Mouse (Mus musculus) intestine, embryonic 16.5 days (tissue): ENCODE data around the gene Olfr524. TPM values are rescaled to one million over a fixed set of nuclear protein-coding genes. Genes with fewer than 3 reads are reported as not detected.

Source experiments
- ATAC-seq: fragments of 200-750 bp; cut with Nextera tagmentation; 2 replicates; pipeline ENCODE4 v1.8.0; 2017; ENCODE audit warnings: moderate TSS enrichment, moderate library complexity
- H3K27ac ChIP-seq: fragments of 300-500 bp; sonication (generic); 2 replicates; pipeline ENCODE4 v1.5.1; 2014; ENCODE audit warnings: mild to moderate bottlenecking, low read length
- H3K27me3 ChIP-seq: fragments of 300-500 bp; sonication (generic); replicated peaks from 2 replicates; pipeline ENCODE4 v1.6.1; 2014; ENCODE audit warnings: low read length, control low read depth, mixed read lengths; ENCODE audit not compliant: control insufficient read depth, insufficient read depth
- H3K36me3 ChIP-seq: fragments of 300-500 bp; sonication (generic); 2 replicates; pipeline ENCODE4 v1.6.1; 2014; ENCODE audit warnings: low read length, control low read depth; ENCODE audit not compliant: control insufficient read depth, insufficient read depth
- H3K4me1 ChIP-seq: fragments of 300-500 bp; sonication (generic); 2 replicates; pipeline ENCODE4 v1.6.1; 2014; ENCODE audit warnings: low read length, control low read depth, mixed read lengths; ENCODE audit not compliant: control insufficient read depth, insufficient read depth
- H3K4me2 ChIP-seq: fragments of 300-500 bp; sonication (generic); 2 replicates; pipeline ENCODE4 v1.6.1; 2014; ENCODE audit warnings: low read depth, low read length, control low read depth
- H3K4me3 ChIP-seq: fragments of 300-500 bp; sonication (generic); 2 replicates; pipeline ENCODE4 v1.5.1; 2014; ENCODE audit warnings: mild to moderate bottlenecking, low read length
- H3K9ac ChIP-seq: fragments of 300-500 bp; sonication (generic); 2 replicates; pipeline ENCODE4 v1.6.1; 2014; ENCODE audit warnings: low read depth, low read length
- H3K9me3 ChIP-seq: fragments of 300-500 bp; sonication (generic); 2 replicates; pipeline ENCODE4 v1.6.1; 2016; ENCODE audit warnings: low read length, control low read depth; ENCODE audit not compliant: control insufficient read depth
- WGBS: fragments of 180-500 bp; shearing (Covaris S2); extraction: QIAGEN DNeasy Blood & Tissue Kit; methylation state at CpG from one replicate; pipeline ENCODE4 v1.1.7; 2014; 5-methylcytosine and 5-hydroxymethylcytosine counted together
- polyA plus RNA-seq: library from polyadenylated mRNA; unstranded; fragments of >200 nt; fragmentation: Nextera tagmentation; extraction: Ambion mirVana; gene quantifications from 2 replicates; pipeline ENCODE4 v1.2.1, GENCODE M21; 2015

Gene Olfr524
- polyA plus RNA-seq, 1 experiment from 2014 or later = not detected

DNA sequence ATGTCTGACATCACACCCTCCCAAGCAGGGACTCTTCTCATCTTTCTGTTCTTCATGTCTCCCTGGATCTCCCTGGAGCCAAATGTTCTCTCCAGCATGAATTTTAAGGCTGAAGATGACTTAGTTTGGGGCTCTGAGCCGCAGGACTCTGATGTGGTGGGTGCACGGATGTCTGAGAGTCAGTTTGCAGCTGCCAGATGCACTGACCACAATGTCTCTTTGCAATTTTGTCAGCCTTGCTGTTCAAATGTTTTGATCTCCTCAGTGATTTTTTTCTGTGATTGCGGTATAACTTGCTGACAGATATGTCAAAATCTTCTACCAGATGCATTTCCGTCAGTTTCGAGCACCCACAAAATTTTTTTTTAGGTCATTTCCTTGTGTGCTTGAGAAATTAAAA lies 8.1 kb upstream of the Olfr524 start:
- Histone ChIP-seq H3K9ac (no peak overlapping the region), H3K4me1 (no peaks in the 10 kb centered on the region), H3K27me3 (no peaks in the 10 kb centered on the region), H3K27ac (no peak overlapping the region), H3K4me2 (no peak overlapping the region), H3K9me3 (no peaks in the 10 kb centered on the region), H3K36me3 (no peaks in the 10 kb centered on the region), H3K4me3 (no peak overlapping the region)
- 81% methylated on average over 5 of the region's 5 CpGs for WGBS
- ATAC-seq = no peak

DNA sequence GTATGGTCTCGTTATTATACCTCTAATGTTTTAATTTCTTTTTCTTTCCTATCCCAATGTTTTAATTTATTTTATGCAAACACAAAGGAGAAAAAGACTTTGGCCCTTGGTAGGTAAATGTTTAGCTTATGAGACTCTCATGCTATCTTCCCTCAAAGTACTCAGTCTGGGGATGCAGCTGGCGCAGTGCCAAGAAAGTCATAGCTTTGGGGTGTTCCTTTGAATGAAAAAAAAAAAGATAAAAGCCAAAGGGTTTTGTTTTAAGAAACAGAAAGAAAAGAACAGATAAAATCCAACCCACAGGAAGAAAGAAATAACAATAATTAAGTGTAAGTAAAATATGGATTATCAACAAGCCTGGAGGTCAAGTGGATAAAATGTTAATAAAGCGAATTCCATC lies 2.9 kb upstream of the Olfr524 start:
- H3K4me2 ChIP-seq = no peak overlapping the region
- H3K36me3 ChIP-seq = no peaks in the 10 kb centered on the region
- H3K27ac ChIP-seq = no peak overlapping the region
- H3K4me3 ChIP-seq = no peak overlapping the region
- no peaks in the 10 kb centered on the region for H3K4me1 ChIP-seq
- 67% methylated on average over 3 of the region's 3 CpGs for WGBS
- no peak for ATAC-seq
- no peak overlapping the region for H3K9ac ChIP-seq
- H3K27me3 ChIP-seq = no peaks in the 10 kb centered on the region
- H3K9me3 ChIP-seq = no peaks in the 10 kb centered on the region

DNA sequence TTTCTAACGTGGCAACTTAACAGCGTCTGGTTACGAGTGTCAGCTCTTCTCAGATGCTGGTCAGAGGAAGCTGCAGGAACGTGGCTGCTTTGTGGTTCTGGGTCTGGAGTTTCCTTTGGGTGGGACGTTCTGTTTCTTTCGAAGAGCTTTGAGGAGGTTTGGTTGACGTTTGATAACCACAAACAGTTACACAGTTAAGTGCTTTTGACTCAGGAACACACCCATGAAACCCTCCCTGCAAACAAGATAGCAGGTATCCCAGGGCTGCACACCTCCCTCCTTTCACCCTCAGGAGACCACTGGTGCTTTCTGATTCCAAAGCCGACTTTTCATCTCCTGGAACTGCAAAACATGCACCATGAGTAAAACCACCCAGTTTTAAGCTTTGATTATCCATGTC lies 2.4 kb upstream of the Olfr524 start:
- ATAC-seq = no peak
- no peaks in the 10 kb centered on the region for H3K36me3 ChIP-seq
- no peak overlapping the region for H3K4me3 ChIP-seq
- WGBS = 63% methylated on average over 8 of the region's 8 CpGs
- no peak overlapping the region for H3K4me2 ChIP-seq
- H3K27ac ChIP-seq = no peak overlapping the region
- H3K27me3 ChIP-seq = no peaks in the 10 kb centered on the region
- no peak overlapping the region for H3K9ac ChIP-seq
- H3K9me3 ChIP-seq = no peaks in the 10 kb centered on the region
- no peaks in the 10 kb centered on the region for H3K4me1 ChIP-seq

DNA sequence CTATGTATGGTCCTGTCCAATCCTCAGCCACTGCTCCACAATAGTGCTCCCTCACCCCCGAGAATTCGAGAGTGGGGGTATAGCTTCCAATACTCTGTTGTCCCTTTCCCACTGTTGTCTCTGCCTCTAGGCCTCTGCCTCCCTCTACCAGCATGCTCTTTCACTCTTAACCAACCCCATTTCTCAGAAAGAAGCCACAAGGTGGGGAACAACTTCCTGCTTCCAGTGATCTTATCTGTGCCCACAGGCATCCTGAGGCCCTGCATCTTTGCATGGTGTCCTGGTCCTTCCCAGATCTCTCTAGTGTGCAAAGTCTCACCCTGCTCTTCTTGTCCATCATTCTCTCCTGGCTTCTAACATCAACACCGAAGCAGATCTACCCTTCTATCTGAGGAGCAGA lies 1.1 kb upstream of the Olfr524 start:
- WGBS = 73% methylated on average over 3 of the region's 3 CpGs
- no peaks in the 10 kb centered on the region for H3K36me3 ChIP-seq
- no peak overlapping the region for H3K9ac ChIP-seq
- H3K4me1 ChIP-seq = no peaks in the 10 kb centered on the region
- H3K27ac ChIP-seq = no peak overlapping the region
- no peaks in the 10 kb centered on the region for H3K27me3 ChIP-seq
- H3K4me2 ChIP-seq = no peak overlapping the region
- H3K4me3 ChIP-seq = no peak overlapping the region
- no peaks in the 10 kb centered on the region for H3K9me3 ChIP-seq
- ATAC-seq = no peak

DNA sequence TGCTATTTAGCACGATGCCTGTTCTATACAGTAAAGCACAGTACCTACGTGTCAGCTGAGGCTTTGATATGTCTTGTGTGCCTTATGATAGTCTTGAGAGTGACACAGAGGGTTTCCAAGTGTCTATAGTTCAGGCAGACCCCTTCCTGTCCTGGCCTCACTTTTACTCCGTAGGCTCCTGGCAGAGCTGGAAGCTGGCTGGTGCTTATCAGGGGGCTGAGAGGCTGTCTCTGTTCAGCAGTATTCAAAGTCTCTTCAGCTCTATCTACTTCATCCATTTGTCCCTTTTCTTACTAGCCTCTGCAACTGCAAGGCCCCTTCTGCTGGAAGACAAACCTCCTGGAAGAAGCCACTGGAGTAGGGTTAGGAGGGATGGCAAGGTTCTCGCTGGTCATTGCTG lies 4.7 kb downstream of the Olfr524 start:
- no peak for ATAC-seq
- Histone ChIP-seq H3K27me3 (no peaks in the 10 kb centered on the region), H3K36me3 (no peaks in the 10 kb centered on the region), H3K9ac (no peak overlapping the region), H3K4me2 (no peak overlapping the region), H3K4me1 (no peaks in the 10 kb centered on the region), H3K27ac (no peak overlapping the region), H3K4me3 (no peak overlapping the region), H3K9me3 (no peaks in the 10 kb centered on the region)
- 92% methylated on average over 4 of the region's 4 CpGs for WGBS

DNA sequence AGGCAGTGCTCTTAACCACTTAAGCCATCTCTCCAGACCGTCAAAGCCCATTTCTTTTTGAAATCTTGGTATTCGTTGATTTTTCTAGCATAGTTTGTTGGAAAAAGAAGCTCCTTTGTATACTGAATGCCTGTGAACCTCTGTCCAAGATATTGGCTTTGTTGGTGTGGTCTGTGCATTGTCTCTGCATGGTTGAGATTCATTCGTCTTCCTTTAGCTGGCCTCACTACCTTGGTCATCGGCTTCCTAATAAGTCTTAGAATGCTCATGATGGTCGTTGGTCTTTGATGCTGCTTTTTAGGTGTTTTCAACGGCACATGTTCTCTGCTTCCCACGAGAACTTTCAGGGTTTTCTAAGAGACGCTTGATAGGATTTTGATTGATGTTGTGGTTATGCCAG lies 9.8 kb downstream of the Olfr524 start:
- Histone ChIP-seq H3K4me2 (no peak overlapping the region), H3K4me3 (no peak overlapping the region), H3K9me3 (no peaks in the 10 kb centered on the region), H3K4me1 (no peaks in the 10 kb centered on the region), H3K9ac (no peak overlapping the region), H3K27me3 (no peaks in the 10 kb centered on the region), H3K27ac (no peak overlapping the region), H3K36me3 (no peaks in the 10 kb centered on the region)
- WGBS = 81% methylated on average over 8 of the region's 8 CpGs
- ATAC-seq = no peak

DNA sequence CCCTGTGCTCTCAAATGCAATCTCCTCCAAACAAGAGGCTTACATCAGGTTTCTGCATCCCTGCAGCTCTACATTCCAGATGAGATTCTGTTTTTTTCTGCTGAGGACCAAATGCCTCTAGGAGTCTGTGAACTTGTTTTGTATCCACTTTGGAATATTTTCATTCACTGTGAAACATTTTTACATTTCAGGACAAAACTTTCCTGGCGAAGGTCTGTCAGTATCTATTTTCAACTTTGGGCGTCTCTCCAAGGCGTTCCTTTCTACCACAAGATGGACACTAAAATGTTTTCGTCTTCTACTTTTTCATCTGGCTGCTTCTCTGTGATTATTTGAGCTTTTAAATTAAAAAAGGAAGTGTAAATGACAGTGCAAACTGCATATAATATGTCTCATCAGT lies 11.7 kb downstream of the Olfr524 start:
- no peak for ATAC-seq
- H3K4me3 ChIP-seq = no peak overlapping the region
- H3K36me3 ChIP-seq = no peaks in the 10 kb centered on the region
- no peak overlapping the region for H3K27ac ChIP-seq
- 80% methylated on average over 4 of the region's 4 CpGs for WGBS
- no peaks in the 10 kb centered on the region for H3K4me1 ChIP-seq
- H3K9me3 ChIP-seq = no peaks in the 10 kb centered on the region
- H3K27me3 ChIP-seq = no peaks in the 10 kb centered on the region
- H3K9ac ChIP-seq = no peak overlapping the region
- no peak overlapping the region for H3K4me2 ChIP-seq

DNA sequence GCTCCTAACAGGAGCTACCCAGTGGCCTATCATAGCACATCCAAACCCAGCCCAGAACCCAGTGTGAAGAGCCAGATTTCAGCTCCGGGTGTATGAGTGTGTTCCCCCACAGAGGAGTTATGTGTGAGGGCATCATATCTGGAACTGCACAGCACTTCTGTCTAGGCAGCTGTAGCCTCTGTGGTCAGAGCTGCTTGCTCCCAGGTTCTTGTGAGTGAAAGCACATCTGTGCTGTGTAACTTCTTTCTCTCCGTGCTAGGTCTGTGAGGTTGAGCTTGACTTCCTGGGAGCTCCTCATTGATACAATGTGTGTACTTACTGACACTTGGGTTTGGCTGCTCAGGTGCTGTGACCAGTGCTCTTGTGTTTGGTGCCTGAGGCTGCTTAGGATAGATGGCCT lies 12.9 kb downstream of the Olfr524 start:
- ATAC-seq = no peak
- H3K4me2 ChIP-seq = no peak overlapping the region
- H3K9ac ChIP-seq = no peak overlapping the region
- H3K4me3 ChIP-seq = no peak overlapping the region
- H3K36me3 ChIP-seq = no peaks in the 10 kb centered on the region
- H3K4me1 ChIP-seq = no peaks in the 10 kb centered on the region
- no peak overlapping the region for H3K27ac ChIP-seq
- H3K9me3 ChIP-seq = no peaks in the 10 kb centered on the region
- WGBS = 78% methylated on average over 2 of the region's 2 CpGs
- no peaks in the 10 kb centered on the region; the same call in 1 of the 2 replicates for H3K27me3 ChIP-seq

DNA sequence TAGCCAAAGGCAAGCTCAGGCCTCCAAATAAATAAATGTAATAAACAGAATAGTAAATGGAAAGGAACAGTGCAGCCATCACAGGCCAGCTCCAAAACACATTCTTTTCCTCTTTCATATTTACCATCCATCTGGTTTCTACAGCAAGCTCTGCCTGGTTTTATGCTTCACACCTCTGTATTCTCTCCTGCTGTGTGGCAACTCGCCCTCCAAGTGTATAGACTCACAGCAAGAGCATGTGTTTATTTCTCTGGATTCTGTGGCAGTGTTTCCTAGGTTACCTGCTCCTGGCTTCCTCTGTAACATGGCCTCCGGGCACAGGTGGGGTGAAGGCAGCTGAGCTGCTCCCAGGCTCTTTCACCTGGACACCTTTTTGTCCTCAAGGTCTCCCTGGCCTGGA lies 13.3 kb downstream of the Olfr524 start:
- Histone ChIP-seq H3K9me3 (no peaks in the 10 kb centered on the region), H3K36me3 (no peaks in the 10 kb centered on the region), H3K27ac (no peak overlapping the region), H3K4me3 (no peak overlapping the region), H3K27me3 (peaks cover 3% of the 10 kb centered on the region; the same call in 1 of the 2 replicates), H3K9ac (no peak overlapping the region), H3K4me2 (no peak overlapping the region), H3K4me1 (no peaks in the 10 kb centered on the region)
- WGBS = 42% methylated on average over 2 of the region's 2 CpGs
- no peak for ATAC-seq

DNA sequence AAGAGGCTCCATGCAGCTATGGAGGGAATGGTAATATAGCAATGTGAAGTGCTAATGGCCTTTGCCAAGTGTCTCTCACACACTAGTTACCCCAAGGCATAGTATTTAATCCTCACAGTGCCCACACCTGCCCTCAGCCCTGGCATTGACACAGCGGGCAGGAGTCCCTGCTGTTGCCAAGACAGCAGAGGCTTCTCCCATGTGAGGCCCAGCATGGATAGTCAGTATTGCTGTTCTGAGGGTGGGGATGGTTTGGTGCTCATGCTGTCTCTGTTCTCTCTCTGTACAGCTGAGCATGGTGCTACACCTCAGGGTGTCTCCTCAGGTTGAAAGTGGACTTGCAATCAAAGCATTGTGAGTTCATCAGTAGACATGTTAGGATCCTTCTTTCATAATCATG lies 15.3 kb downstream of the Olfr524 start:
- Histone ChIP-seq H3K36me3 (no peaks in the 10 kb centered on the region), H3K4me2 (no peak overlapping the region), H3K4me3 (no peak overlapping the region), H3K9ac (no peak overlapping the region), H3K4me1 (no peaks in the 10 kb centered on the region), H3K27ac (no peak overlapping the region), H3K27me3 (peaks cover 3% of the 10 kb centered on the region; the same call in 1 of the 2 replicates), H3K9me3 (no peaks in the 10 kb centered on the region)
- 77% methylated on average over 1 of the region's 1 CpGs for WGBS
- no peak for ATAC-seq
